Mouse (Mus musculus): Measurements from ENCODE around the gene Hypk. TPM values are rescaled to one million over a fixed set of nuclear protein-coding genes. Genes with fewer than 3 reads are reported as not detected.

The Hypk gene
- polyA plus RNA-seq, 1 experiment from 2014 or later = 118 TPM

Small RNA genes lying within 50 kb of the gene (microRNA-seq; reads per million reads assigned to microRNA genes)
- not detected for gene Gm22953

Other genes with a start within 250 kb of the Hypk start
- gene Trp53bp1, start 181.9 kb upstream of the Hypk start, polyA plus RNA-seq (2015; fragmentation: Nextera tagmentation; extraction: Ambion mirVana) = 131 and 146 TPM in 2 replicates
- 32.5 and 38.6 TPM in 2 replicates for gene Map1a, start 163.7 kb upstream of the Hypk start, polyA plus RNA-seq (2015; fragmentation: Nextera tagmentation; extraction: Ambion mirVana)
- gene Ppip5k1, start 97.9 kb upstream of the Hypk start, polyA plus RNA-seq (2015; fragmentation: Nextera tagmentation; extraction: Ambion mirVana) = 20.5 and 22.0 TPM in 2 replicates
- 131 and 149 TPM in 2 replicates for gene Ckmt1, start 95.6 kb upstream of the Hypk start, polyA plus RNA-seq (2015; fragmentation: Nextera tagmentation; extraction: Ambion mirVana)
- gene Strc, start 66.1 kb upstream of the Hypk start, polyA plus RNA-seq (2015; fragmentation: Nextera tagmentation; extraction: Ambion mirVana) = not detected in 2 replicates
- 400 and 471 TPM in 2 replicates for gene Pdia3, start 39.5 kb upstream of the Hypk start, polyA plus RNA-seq (2015; fragmentation: Nextera tagmentation; extraction: Ambion mirVana)
- gene Catsper2, start 39.5 kb upstream of the Hypk start, polyA plus RNA-seq (2015; fragmentation: Nextera tagmentation; extraction: Ambion mirVana) = 3.0 and 5.7 TPM in 2 replicates
- 2.6 and 3.6 TPM in 2 replicates for gene Ell3, start 9.0 kb upstream of the Hypk start, polyA plus RNA-seq (2015; fragmentation: Nextera tagmentation; extraction: Ambion mirVana)
- gene Serf2, start 4.1 kb upstream of the Hypk start, polyA plus RNA-seq (2015; fragmentation: Nextera tagmentation; extraction: Ambion mirVana) = 297 and 319 TPM in 2 replicates
- gene Serinc4, start 3.5 kb downstream of the Hypk start, polyA plus RNA-seq (2015; fragmentation: Nextera tagmentation; extraction: Ambion mirVana) = 0.63 and 0.92 TPM in 2 replicates
- gene Mfap1b, start 20.8 kb downstream of the Hypk start, polyA plus RNA-seq (2015; fragmentation: Nextera tagmentation; extraction: Ambion mirVana) = 67.8 and 71.5 TPM in 2 replicates
- gene Mfap1a, start 53.4 kb downstream of the Hypk start, polyA plus RNA-seq (2015; fragmentation: Nextera tagmentation; extraction: Ambion mirVana) = 27.8 and 28.8 TPM in 2 replicates
- 3.4 and 5.3 TPM in 2 replicates for gene Wdr76, start 53.4 kb downstream of the Hypk start, polyA plus RNA-seq (2015; fragmentation: Nextera tagmentation; extraction: Ambion mirVana)

Measured in neural tube, embryonic 15.5 days (tissue).